Mouse (Mus musculus) fibroblast of lung, adult 2 months (primary cell): Measurements from ENCODE around the gene Chrna1.
"Not testable (repeated sequence)": the region's sequence is repeated elsewhere in the genome, so short reads cannot be mapped to it uniquely, and the experiment has no call there.

Source experiments
- DNase-seq: peaks from one replicate; pipeline ENCODE4 v3.0.0-alpha.2; 2011; ENCODE audit warnings: low read depth

Gene Chrna1

DNA sequence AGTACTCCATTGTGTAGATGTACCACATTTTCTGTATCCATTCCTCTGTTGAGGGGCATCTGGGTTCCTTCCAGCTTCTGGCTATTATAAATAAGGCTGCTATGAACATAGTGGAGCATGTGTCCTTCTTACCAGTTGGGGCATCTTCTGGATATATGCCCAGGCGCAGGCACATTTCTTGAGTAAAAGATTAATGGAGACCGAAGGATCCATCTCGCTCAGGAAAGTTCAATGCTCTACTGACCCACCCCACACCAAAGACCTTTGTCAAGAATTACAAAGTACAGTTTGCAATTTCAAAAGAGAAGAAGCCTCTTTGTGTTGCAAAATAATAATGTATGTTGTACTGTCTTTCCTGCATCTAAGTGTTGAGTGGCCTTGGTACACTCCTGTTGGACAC is 23.1 kb downstream of the Chrna1 start:
- DNase-seq, result not testable (repeated sequence)

DNA sequence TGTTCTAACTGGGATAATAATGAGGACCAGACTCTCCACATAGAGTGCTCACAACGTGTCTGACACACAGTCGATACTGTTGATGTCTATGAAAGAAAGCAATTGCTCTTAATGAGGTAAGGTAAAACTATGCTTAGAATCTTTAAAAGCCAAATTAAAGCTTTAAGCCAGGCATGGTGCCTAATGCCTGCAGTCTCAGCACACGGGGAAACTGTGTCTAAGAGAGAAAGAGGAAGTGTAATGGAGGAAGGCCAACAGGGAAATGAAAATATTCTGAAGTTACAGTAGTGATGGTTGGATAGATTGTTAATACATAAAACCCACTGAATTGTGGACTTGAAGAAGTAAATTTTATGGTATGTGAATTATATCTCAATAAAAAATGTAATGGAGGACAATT is 25.7 kb downstream of the Chrna1 start:
- DNase-seq, result no peak

DNA sequence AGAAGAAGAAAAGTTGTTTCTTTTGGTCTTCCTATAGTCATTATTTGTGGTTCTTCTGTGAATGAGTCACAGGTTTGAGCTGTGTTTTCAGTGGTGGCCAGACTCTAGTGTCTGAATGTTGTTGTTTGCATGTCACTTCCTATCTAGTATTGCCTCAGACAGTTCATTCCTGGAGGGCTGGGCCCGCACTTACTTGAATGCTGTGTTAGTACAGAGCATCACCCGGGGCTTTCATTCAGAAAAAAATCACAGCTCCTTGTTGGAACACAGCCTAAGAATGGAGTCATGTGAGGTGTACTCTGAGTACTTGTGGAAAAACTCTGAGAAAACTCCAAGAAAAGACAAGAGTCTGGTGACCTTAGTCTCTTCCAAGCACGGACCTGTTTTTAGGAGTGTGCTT is 27.2 kb downstream of the Chrna1 start:
- DNase-seq, result no peak

DNA sequence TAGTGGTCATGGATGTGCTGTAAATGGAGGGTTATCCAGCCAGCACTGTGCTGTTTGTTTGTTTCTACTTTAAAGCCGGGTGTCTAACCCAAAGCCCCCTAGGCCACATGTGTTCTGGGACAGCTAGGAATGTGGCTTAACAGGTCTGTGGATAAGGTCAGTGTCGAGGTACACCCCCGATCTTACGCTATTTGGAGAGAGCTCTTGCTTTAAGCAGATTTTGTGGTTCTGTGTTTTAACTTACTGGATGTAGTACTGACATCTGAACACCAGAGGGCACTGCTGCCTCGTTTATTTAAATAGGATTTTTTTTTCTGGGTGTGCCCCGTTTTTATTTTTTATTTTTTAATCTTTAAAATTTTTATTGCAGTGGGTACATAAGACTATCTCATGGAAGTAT is 29.4 kb downstream of the Chrna1 start:
- no peak for DNase-seq

DNA sequence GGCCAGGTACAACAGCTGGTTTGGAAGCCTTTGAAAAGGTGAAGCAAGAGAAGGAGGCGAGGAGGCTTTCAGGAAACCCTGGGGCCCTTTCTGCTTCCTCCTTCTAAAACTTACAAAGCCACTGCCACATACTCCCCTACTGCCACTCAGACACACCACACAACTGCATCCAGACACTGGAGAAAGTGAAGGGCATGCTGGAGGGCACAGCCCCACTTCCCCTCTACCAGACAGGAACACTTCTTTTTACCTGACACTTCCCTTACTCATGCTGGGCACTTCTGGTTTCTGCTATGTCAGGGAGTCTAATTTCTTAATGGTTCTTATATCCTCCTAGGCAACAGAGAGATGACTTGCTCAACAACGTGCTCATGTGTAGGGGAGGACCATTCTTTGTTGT is 31.6 kb downstream of the Chrna1 start:
- DNase-seq, result no peak

DNA sequence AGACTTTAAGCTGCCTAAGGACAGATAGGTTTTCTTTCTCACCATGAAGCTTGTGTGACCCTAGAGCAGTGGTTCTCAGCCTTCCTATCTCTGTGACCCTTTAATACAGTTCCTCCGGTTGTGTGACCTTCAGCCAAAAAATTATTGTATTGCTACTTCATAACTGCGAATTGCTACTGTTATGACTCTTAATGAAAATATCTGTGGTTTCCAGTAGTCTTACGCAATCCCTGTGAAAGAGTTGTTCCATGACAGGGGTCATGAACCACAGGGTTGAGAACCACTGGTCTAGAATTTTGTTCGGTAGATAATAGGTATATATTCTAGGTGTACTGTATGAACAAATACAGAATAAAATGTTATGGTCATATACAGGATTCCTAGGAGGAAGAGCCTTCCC is 32.9 kb downstream of the Chrna1 start:
- no peak for DNase-seq

DNA sequence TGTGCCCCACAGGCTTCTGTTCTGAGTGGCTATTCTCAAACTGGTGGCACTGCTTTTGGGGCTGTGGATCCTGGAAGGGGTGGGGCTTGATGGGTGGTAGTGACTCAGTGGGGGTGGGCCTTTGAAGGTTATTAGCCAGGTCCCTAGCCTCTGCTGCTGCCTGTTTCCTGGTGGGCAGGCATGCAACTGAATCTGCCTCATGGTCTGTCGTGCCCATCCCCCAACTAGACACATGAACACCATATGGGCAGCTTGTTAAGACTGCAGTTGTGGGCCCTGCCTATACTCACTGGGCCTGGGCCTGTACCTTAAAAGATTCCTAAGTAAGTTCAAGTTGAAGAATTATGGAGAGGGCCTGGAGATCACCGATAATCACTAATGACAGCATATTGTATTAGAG is 34.6 kb downstream of the Chrna1 start:
- no peak for DNase-seq

DNA sequence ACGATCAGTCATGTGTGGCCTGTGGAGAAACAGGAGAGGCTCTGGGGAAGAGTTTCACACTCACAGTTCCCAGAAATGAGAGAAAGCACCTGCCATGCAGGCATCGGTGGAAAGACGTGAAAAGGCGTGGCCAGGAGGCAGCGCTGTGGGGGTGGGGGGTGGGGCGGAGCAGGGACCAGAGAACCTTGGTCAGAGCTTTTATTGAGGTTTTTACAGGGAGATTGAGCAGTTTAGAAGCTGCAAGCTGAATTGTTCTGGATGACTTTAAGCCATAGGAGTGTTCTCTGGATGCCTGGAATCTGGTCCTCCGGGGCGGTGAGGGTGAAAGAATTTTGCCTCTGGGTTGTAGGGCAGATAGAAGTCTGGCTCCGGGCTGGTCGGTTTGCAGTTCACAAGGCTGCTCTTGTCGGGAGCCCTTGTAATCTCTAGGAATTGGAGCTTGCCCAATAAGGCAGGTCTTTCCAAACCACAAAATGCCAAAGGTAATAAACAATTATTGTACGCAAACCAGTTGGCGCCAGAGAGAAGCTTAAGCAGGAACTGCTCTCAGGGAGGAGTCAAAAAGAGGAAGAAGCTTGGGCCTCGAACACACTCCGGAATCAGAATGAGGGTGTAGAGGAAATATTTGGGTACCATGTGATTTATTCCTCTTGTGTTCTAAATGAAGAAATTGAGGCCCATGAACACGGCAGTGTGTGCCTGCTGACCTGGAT is 39.5 kb downstream of the Chrna1 start:
- DNase-seq, result no peak

DNA sequence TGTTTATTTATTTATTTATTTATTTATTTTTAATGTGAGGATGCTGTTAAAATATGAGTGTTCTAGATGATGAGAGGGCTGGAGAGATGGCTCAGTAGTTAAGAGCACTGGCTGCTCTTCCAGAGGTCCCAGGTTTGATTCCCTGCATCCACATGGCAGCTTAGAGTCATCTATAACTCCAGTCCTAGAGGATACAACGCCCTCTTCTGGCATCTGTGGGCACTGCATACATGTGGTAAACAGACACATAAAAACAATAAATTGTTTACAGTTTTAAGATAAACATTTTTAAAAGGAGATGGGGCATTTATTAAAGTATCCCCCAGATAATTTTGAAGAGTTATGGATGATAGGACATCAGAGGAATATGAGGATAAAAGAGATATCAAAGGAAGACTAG is 40.4 kb downstream of the Chrna1 start:
- DNase-seq, result no peak

DNA sequence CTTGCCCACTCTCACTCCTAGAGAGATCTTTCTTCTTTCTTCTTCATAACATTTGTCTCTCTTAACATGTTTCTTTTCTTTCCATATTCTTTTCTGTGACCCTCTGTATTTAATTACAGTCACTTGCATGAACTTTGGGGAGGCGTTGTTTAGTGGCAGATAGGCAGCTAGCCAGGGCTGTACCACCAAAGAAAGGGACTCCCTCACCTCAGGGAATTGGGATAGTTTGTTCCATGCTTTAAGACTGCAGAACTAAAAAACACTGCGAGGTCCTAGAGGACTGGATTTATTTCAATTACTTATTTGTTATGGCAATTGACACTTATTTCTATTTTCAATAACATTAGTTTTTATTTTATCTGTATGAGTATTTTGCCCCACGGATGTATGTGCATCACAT is 41.0 kb downstream of the Chrna1 start:
- DNase-seq, result no peak

DNA sequence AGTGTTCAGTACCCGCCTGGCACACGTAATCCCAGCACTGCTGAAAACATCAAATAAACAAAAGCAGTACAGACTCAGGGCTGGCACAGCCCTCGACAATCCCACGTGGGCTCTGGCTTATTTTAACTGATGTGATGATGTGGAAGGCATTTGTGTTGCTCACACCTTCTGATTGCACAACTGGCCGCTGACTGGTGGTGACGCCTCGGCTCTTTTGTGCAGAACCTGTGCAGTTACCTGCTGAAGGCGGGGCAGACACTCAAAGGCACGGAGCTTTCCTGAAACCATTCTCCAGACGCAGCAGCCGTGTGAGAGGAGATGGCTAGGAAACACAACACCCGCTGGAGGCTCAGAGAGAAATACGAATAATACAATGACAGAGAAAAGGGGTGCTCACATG is 41.5 kb downstream of the Chrna1 start:
- no peak for DNase-seq

DNA sequence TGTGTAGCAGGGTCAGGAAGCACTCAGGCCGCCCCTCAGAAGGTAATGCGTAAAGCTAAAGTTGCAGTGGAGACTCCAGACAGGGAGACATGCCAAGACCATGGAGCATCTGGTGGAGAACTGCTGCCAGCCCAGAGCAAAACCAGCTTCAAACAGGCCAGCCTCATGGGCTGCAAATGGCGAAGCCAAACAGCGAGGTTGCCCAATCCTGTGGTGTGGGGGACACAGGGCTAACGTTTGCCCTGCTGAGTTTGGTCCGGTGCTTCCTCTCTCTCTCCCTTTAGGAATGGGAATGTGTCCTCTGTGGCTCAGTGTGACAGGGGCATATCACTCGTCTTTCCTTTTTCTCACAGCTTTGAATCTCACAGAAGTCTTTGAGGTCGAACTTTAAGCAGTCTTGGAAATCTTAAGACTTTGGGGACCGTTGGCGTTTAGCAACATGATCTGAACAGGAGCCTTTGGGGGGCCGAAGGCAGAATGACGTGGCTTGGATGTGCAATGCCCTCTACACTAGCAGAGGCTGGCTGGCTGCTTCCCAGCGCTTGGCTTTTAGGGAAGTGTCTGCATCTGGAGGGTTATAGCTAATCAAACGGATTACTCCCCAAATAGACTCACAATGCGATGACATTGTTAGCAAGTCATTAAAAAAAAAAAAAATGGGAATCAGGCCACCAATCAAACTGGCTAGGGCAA is 43.9 kb downstream of the Chrna1 start:
- no peak for DNase-seq

DNA sequence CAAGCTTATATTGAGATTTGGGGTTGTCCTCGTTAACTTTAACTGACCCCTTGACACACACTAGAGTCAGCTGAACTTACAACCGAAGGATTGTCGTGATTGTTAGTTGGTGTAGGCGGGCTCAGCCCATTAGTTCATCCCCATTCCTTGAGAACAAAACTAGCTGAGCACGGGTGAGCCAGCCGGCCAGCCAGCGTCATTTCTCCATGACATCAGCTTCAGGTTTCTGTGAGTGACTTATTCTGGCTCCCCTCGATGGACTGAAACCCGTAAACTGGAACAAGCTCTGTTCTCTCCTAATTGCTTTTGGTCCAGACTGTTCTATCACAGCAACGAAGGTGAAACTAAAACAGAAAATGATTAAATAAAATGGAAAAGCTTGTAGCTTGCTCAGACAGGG is 45.4 kb downstream of the Chrna1 start:
- DNase-seq, result no peak

DNA sequence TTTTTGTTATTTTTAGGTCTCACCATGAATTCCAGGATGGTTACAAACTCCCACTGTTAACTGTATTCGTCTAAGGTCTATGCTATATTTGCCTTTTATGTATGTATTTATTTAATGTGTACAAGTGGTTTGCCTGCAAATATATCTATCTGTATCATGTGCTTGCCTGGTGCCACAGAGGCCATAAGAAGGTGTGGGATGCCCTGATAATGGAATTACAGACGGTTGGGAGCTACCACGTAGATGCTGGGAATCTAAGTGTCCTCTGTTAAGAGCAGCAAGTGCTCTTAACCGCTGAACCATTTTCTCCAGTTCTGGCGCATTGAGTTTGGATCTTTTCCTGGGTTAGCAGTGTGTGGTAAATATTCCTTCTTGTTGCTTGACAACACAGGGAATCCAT is 49.7 kb downstream of the Chrna1 start:
- DNase-seq, result no peak

DNA sequence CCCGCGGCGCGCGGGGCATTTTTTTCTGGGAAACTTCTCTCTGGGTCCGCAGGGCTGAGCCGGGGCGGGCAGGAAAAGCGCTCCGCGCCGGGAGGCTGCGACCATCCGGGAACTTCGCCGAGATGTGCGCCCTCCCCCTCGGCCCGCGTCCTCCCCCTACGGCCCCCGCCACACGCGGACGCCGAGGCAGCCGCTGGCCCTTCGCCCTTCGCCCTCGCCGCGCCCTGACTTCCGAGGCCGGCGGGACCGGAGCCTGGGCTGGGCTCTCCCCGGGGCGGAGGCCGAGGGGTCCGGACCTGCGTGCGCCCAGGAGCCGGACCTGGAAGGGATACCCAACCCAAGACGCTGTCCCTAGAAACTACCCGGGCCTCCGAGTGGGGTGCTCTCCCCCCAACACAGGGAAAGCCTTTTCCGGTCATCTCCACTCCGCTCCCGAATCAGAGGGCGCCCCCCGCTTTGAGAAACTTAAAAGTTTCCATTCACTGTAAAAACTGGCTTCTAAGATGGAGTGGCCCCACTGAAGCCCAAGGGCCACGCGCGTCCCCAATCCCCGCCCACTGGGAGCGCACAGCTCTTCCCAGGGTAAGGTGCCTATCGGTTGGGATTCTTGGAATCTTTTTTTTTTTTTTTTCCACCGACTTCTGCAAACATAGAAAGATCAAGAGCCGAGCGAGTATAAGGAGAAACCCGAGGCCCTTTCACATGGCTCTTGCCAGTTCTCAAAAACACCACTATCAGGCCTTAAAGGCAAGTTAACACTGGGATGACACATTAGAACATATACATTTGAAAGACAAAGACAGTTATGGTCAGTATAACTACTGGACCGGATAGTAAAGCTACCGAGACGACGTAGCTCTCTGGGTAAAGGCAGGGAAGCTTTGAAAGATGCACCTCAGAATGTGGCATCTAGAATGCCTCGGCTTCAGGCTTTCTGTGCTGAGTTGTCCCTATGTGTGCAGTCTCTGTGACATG is 50.5 kb downstream of the Chrna1 start, which contains the start of gene Wipf1:
Gene Wipf1 (minus strand): TSS at position 379 of the 975 bp plus-strand sequence.
- DNase-seq, result no peak

DNA sequence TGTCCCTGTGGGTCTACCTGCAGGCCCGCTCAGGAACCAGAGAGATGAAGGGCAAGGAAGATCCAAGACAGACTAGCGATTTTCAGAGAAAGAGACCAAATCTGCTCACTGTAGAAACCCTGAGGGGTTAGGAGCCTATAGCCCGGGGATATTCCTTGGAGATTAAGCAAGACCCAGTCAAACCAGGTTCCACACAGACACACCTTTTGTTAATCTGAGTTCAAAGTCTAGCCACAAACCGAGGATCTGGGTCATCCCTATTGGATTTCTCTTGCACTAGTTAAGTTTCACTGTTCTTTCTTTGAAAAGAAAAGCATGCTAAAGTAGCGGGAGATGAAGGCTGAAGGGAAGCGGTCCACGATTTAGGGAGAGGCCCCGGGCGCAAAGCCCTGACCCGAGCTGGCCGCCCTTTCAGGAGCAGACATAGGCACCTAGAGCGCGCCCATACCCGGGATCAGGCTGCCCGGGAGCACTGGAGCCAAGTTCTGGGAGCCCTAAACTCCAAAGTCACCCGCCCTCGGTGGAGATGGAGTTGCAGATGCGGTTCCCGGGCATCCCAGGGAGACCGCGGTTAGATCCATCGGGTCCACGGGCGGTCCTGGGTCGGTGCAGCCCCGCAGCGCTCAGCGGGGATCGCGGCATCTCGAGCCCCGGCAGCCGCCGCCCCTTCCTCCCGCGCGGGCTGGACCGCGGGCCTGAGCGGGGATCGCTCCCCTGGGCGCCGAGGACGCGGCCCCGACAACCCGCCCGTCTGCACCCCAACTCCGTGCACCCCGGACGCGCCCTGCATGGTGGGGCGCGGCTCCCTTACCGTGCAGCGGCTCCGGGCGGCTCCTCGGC is 51.4 kb downstream of the Chrna1 start:
- DNase-seq, result no peak

DNA sequence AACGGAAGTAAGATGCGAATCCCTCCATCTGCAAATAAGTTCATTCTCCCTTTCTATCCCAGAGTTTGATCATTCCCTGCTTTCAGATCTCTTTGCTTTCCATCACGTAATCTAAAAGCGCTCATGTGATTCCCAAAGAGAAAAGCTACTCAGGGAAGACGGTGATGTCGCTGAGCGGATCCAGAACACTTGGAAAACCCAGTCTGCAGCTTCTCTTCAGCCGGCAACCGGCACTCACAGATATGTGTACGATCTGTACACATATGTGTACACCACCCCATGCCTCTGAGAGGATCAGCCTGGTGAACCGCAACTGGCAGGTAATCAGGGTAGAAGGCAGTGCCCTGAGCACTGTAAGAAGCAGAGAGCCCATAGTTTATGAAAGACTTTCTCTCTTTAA is 52.2 kb downstream of the Chrna1 start:
- no peak for DNase-seq

DNA sequence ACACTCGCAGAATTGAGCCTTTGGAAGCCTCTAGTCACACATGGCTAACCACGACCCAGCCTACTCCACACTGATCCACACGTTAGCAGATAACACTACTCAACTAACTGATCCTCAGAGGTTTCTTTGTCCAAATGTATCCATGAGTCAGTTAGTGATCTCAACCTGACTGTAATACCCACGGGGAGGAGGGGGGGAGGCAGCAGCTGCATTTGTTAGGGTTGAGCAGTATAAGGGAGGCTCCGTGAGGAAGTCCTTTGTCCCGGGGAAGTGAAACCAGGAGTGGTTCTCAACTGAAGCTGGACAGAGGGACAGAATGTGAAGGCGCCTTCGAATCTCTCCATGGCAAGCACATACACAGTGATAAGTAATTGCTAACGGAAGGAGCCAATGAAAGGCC is 53.4 kb downstream of the Chrna1 start:
- no peak for DNase-seq

DNA sequence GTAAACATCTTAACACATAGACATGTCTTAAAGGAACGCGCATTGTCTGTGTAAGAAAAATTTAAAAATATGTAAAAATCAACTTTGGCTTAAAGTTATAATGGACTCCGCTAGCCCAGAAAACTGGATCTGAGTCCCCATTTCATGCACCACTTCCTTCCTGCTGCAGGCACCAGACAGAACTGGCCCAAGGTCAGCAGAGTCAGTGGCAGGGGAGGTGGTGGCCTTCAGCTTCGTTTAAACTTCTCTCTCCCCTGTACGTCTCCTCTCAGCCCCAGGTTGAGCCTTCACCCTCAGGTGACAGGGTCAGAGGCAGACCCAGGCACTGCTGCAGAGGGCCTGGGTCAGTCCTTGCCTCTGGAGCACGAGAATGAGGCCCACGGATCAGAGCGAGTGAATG is 57.2 kb downstream of the Chrna1 start:
- no peak for DNase-seq

DNA sequence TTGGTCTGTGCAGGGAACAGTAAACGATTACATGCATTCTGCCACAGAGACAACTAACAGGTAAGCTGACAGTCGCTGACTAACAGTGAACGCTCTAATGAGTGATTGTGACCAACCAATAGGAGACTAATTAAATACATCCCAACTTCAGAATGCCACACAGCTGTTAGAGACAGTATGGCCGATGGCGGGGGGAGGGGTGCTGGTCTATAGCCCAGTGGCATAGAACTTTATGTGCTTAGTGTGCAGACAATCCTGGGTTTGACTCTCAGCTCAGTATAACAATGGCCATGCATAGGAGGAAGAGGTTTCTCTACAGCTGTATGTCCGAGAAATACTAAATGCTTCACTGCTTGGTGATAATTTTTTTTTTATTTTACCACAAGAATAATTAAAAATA is 57.8 kb downstream of the Chrna1 start:
- no peak for DNase-seq

DNA sequence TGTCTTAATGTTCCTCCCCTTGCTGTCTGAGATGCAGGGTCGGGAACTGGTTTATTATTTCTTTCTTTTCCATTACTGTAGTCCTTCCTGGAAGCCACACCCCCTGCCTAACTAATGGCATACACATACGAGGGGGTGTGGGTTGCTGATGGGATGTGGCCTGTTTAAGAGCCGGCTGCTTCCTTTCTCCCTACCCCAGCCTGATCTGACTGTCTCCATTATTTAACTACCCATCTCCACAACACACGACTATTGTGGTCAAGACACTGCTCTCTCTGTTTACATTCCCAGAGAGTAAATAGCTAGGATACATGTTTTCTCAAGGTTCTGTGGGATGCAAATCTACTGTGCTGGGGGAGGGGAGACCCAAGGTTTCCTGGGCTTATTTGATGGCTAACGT is 58.4 kb downstream of the Chrna1 start:
- no peak for DNase-seq

DNA sequence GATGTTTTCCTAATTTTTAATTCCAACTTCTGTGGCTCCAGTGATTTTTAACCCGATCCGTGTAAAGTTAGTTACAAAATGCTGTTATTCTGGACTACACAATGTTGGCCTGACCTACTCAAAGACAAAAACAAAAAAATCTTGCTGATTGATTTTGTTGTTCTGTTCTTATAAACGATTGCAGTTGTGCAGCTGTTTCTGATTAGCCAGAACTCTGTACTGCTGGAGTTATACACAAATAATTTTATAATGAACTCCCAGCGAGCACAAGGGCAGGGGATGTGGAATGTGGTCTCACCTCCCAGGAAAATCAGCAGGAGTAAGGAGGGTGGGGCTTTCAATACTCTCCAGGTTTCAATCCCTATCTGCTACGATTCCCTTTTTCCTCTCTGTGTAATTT is 61.2 kb downstream of the Chrna1 start:
- no peak for DNase-seq
